Mouse (Mus musculus) forebrain, embryonic 11.5 days (tissue): ENCODE measurements around the gene Gm21913. TPM values are rescaled to one million over a fixed set of nuclear protein-coding genes. Genes with fewer than 3 reads are reported as not detected.
"Not testable (repeated sequence)": the region's sequence is repeated elsewhere in the genome, so short reads cannot be mapped to it uniquely, and the experiment has no call there.

Source experiments
- ATAC-seq: fragments of 200-750 bp; cut with Nextera tagmentation; replicated peaks from 2 replicates; pipeline ENCODE4 v1.8.0; 2017; ENCODE audit warnings: moderate TSS enrichment; ENCODE audit not compliant: low FRiP score
- DNase-seq: peaks from one replicate; pipeline ENCODE4 v3.0.0-alpha.2; 2017; ENCODE audit warnings: low spot score
- H3K27ac ChIP-seq: fragments of 300-500 bp; sonication (generic); 2 replicates; pipeline ENCODE4 v1.5.1; 2014; ENCODE audit warnings: low read depth, low read length
- H3K27me3 ChIP-seq: fragments of 300-500 bp; sonication (generic); 2 replicates; pipeline ENCODE4 v1.6.1; 2014; ENCODE audit warnings: mild to moderate bottlenecking, low read length, mixed read lengths; ENCODE audit not compliant: control insufficient read depth, insufficient read depth
- H3K36me3 ChIP-seq: fragments of 300-500 bp; sonication (generic); 2 replicates; pipeline ENCODE4 v1.6.1; 2014; ENCODE audit warnings: mild to moderate bottlenecking, low read length, moderate library complexity, mixed read lengths; ENCODE audit not compliant: control insufficient read depth, insufficient read depth
- H3K4me1 ChIP-seq: fragments of 300-500 bp; sonication (generic); replicated peaks from 2 replicates; pipeline ENCODE4 v1.6.1; 2014; ENCODE audit warnings: low read length, mixed read lengths; ENCODE audit not compliant: control insufficient read depth, insufficient read depth
- H3K4me2 ChIP-seq: fragments of 300-500 bp; sonication (generic); 2 replicates; pipeline ENCODE4 v1.6.1; 2014; ENCODE audit warnings: low read depth, mild to moderate bottlenecking, low read length, moderate library complexity, mixed read lengths; ENCODE audit not compliant: severe bottlenecking
- H3K4me3 ChIP-seq: fragments of 300-500 bp; sonication (generic); 2 replicates; pipeline ENCODE4 v1.5.1; 2014; ENCODE audit warnings: low read depth, low read length
- H3K9ac ChIP-seq: fragments of 300-500 bp; sonication (generic); 2 replicates; pipeline ENCODE4 v1.6.1; 2014; ENCODE audit warnings: low read length
- H3K9me3 ChIP-seq: fragments of 300-500 bp; sonication (generic); 2 replicates; pipeline ENCODE4 v1.6.1; 2016; ENCODE audit warnings: low read length, mixed read lengths; ENCODE audit not compliant: control insufficient read depth
- WGBS: fragments of 180-500 bp; shearing (Covaris S2); extraction: QIAGEN DNeasy Blood & Tissue Kit; methylation state at CpG from one replicate; pipeline ENCODE4 v1.1.7; 2014; 5-methylcytosine and 5-hydroxymethylcytosine counted together
- polyA plus RNA-seq: library from polyadenylated mRNA; unstranded; fragments of >200 nt; fragmentation: Nextera tagmentation; extraction: Ambion mirVana; gene quantifications from 2 replicates; pipeline ENCODE4 v1.2.1, GENCODE M21; 2014

The Gm21913 gene
- not detected in 2 replicates for polyA plus RNA-seq

GRCm38 (mm10) chrY:74623596-74623995, at the start of gene Gm21913:
Gene Gm21913 (plus strand): TSS chrY:74623896.
- WGBS, result no CpG with 5 or more reads among the region's 3 CpGs
- not testable (repeated sequence) for H3K36me3 ChIP-seq, H3K4me2 ChIP-seq, H3K27ac ChIP-seq, DNase-seq, H3K4me1 ChIP-seq, ATAC-seq, H3K27me3 ChIP-seq, H3K9ac ChIP-seq, H3K4me3 ChIP-seq, H3K9me3 ChIP-seq

Other genes with a start within 250 kb of the Gm21913 start
- gene Gm29110, start 153.4 kb upstream of the Gm21913 start, polyA plus RNA-seq, result not detected in 2 replicates